In the genomic region with DNA sequence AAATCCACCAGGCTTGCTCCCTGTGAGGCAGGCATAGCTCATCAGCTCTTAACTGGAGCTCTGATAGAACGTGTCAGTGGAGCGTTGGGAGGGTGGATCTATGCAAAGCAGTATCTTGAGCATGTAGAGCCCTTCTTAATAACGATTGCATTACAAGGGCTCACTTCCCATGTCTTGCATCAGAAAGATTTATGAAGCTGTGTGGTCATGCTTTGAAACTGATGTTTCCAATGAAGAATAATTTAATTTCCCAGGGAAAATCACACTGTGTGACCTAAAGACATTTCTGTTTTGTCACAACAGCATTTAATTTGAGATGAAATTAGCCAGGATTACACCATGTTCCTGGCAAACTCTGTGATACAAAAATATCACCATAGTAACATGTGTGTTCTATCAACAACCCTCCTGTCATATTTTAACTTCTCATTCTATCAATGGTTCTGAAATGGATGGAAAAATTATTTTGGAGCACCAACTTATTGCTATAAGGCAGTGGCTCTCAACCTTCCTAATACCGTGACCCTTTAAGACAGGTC, we compare ENCODE assay signal across 35 mouse cellular contexts. TPM values are rescaled to one million over a fixed set of nuclear protein-coding genes. Genes with fewer than 3 reads are reported as not detected.
A peak's percentile ranks its signal among the peaks of the same experiment; 100 is the strongest.
DNase-seq lines count a peak whose midpoint lies in the region; ATAC-seq and TF ChIP-seq lines count a peak whose summit lies in the region.
"Had no signal": no experiment of that assay in that cellular context is flagged by ENCODE, and none has a peak within 500 bp of the region (broad histone marks: within the 10 kb centered on the region; RNA-seq: fewer than 3 reads in every experiment).

No protein-coding gene starts in this region.

- peak; percentile 83 for TF ChIP-seq EP300 in lung, postnatal 0 days (IDR thresholded peaks at IDR 0.05)

- no peak overlapping the region for H3K4me3 ChIP-seq in kidney, embryonic 14.5 days (ENCODE audit: low read length)
- no peak overlapping the region for H3K4me3 ChIP-seq in lung, postnatal 0 days (ENCODE audit: low read depth, low read length)
- no peak overlapping the region for H3K4me3 ChIP-seq in lung, adult 2 months (replicated peaks; ENCODE audit: extremely low read depth, low read depth, low read length)
- H3K4me3 ChIP-seq: hindbrain, embryonic 12.5 days; intestine, embryonic 15.5 days; limb, embryonic 10.5 days; limb, embryonic 15.5 days; midbrain, embryonic 10.5 days; midbrain, embryonic 15.5 days; neural tube, embryonic 15.5 days had no signal

- no peaks in the 10 kb centered on the region for H3K4me1 ChIP-seq in kidney, embryonic 14.5 days (ENCODE audit: control insufficient read depth, insufficient read depth, low read length)
- H3K4me1 ChIP-seq in lung, postnatal 0 days (ENCODE audit: insufficient read depth, low read depth, low read length), result no peaks in the 10 kb centered on the region
- no peaks in the 10 kb centered on the region for H3K4me1 ChIP-seq in lung, adult 2 months (ENCODE audit: control insufficient read depth, insufficient read depth, low read length)
- H3K4me1 ChIP-seq: hindbrain, embryonic 12.5 days; intestine, embryonic 15.5 days; limb, embryonic 10.5 days; limb, embryonic 15.5 days; midbrain, embryonic 10.5 days; midbrain, embryonic 15.5 days; neural tube, embryonic 15.5 days had no signal

- peak; percentile 11 for DNase-seq in adrenal gland, adult 2 months
- no peak for DNase-seq in adrenal gland, adult 8-10 months
- DNase-seq in kidney, postnatal 14 days, result peak; percentile 21
- DNase-seq in lung, postnatal 0 days (ENCODE audit: low spot score), result peak; percentile 83
- no peak for DNase-seq in lung, adult 2 months
- no peak for DNase-seq in embryo, embryonic 11 days
- no peak for DNase-seq in left cerebral cortex, adult 18-20 months (ENCODE audit: low spot score in 2 of 2)
- DNase-seq: cerebellum, adult 18-20 months; cerebellum, postnatal 10 days; gastrocnemius, postnatal 25 days; heart, adult 18-20 months; heart, postnatal 36 days; lung, embryonic 14.5 days; retina, postnatal 1 day; right cerebral cortex, postnatal 14 days; thymus, postnatal 4 days had no signal

- H3K4me2 ChIP-seq in kidney, embryonic 14.5 days (replicated peaks; ENCODE audit: low read depth, low read length), result no peak overlapping the region
- no peak overlapping the region for H3K4me2 ChIP-seq in lung, postnatal 0 days (replicated peaks; ENCODE audit: low read depth, low read length)
- H3K4me2 ChIP-seq: heart, embryonic 11.5 days; hindbrain, embryonic 12.5 days; intestine, embryonic 15.5 days; limb, embryonic 15.5 days; lung, embryonic 14.5 days; midbrain, embryonic 15.5 days; neural tube, embryonic 15.5 days had no signal

- H3K36me3 ChIP-seq in kidney, embryonic 14.5 days (ENCODE audit: control insufficient read depth, insufficient read depth, low read length), result no peaks in the 10 kb centered on the region
- no peaks in the 10 kb centered on the region for H3K36me3 ChIP-seq in lung, postnatal 0 days (ENCODE audit: insufficient read depth, low read length)
- H3K36me3 ChIP-seq: G1E; hindbrain, embryonic 12.5 days; intestine, embryonic 15.5 days; limb, embryonic 10.5 days; limb, embryonic 15.5 days; midbrain, embryonic 10.5 days; midbrain, embryonic 15.5 days; neural tube, embryonic 15.5 days had no signal

- no peak for TF ChIP-seq CTCF in lung, postnatal 0 days (IDR thresholded peaks at IDR 0.05)
- TF ChIP-seq CTCF in lung, adult 2 months (IDR thresholded peaks at IDR 0.05; ENCODE audit: insufficient read depth, low read length), result no peak

- H3K9me3 ChIP-seq in kidney, embryonic 14.5 days (ENCODE audit: control insufficient read depth, low read length), result no peaks in the 10 kb centered on the region
- no peaks in the 10 kb centered on the region for H3K9me3 ChIP-seq in lung, postnatal 0 days (ENCODE audit: low read length)
- H3K9me3 ChIP-seq: G1E; hindbrain, embryonic 12.5 days; intestine, embryonic 15.5 days; limb, embryonic 10.5 days; limb, embryonic 15.5 days; midbrain, embryonic 10.5 days; midbrain, embryonic 15.5 days; neural tube, embryonic 15.5 days had no signal

- TF ChIP-seq POLR2A in lung, adult 2 months (IDR thresholded peaks at IDR 0.05; ENCODE audit: borderline replicate concordance, extremely low read depth, low read depth, low read length), result no peak

- H3K27ac ChIP-seq in kidney, embryonic 14.5 days (ENCODE audit: low read depth, low read length), result no peak overlapping the region
- H3K27ac ChIP-seq in lung, postnatal 0 days (ENCODE audit: low read length), result no peak overlapping the region
- H3K27ac ChIP-seq: hindbrain, embryonic 12.5 days; hindbrain, postnatal 0 days; intestine, embryonic 15.5 days; kidney, postnatal 0 days; limb, embryonic 10.5 days; limb, embryonic 15.5 days; liver, embryonic 14.5 days; midbrain, embryonic 10.5 days; midbrain, embryonic 15.5 days; neural tube, embryonic 15.5 days had no signal

- no peaks in the 10 kb centered on the region for H3K27me3 ChIP-seq in kidney, embryonic 14.5 days (ENCODE audit: control insufficient read depth, insufficient read depth, low read length)
- no peaks in the 10 kb centered on the region for H3K27me3 ChIP-seq in lung, postnatal 0 days (replicated peaks; ENCODE audit: insufficient read depth, low read length)
- H3K27me3 ChIP-seq: hindbrain, embryonic 12.5 days; intestine, embryonic 15.5 days; limb, embryonic 15.5 days; midbrain, embryonic 15.5 days; neural tube, embryonic 15.5 days had no signal

- no peak overlapping the region for H3K9ac ChIP-seq in kidney, embryonic 14.5 days (ENCODE audit: low read depth, low read length)
- H3K9ac ChIP-seq in lung, postnatal 0 days (replicated peaks; ENCODE audit: low read depth), result no peak overlapping the region
- H3K9ac ChIP-seq: hindbrain, embryonic 12.5 days; intestine, embryonic 15.5 days; limb, embryonic 15.5 days; liver, embryonic 14.5 days; lung, embryonic 14.5 days; midbrain, embryonic 15.5 days; neural tube, embryonic 15.5 days had no signal

- ATAC-seq in kidney, embryonic 14.5 days (ENCODE audit: low FRiP score, low TSS enrichment), result no peak
- ATAC-seq in lung, postnatal 0 days, result peak; percentile 89
- ATAC-seq: forebrain, embryonic 14.5 days; hindbrain, postnatal 0 days; intestine, embryonic 15.5 days; midbrain, embryonic 15.5 days had no signal

- 67% methylated on average over 4 of the region's 4 CpGs for WGBS in kidney, embryonic 14.5 days
- WGBS in lung, postnatal 0 days, result 55% methylated on average over 4 of the region's 4 CpGs
- WGBS in lung, adult 2 months, result 56% methylated on average over 4 of the region's 4 CpGs

RNA-seq across cellular contexts. Expression of gene Gypa, which starts 49.0 kb away (rescaled TPM):
- not detected for total RNA-seq in adrenal gland, adult 2 months (2021)
- polyA plus RNA-seq in adrenal gland, adult 2 months (2012; rRNA removed), result not detected in 2 replicates
- total RNA-seq in adrenal gland, adult 8-10 months (2022), result under 1 TPM in 1 of 4 experiments, not detected in 3; 0.17 TPM
- 2.5 and 2.9 TPM in 2 replicates for polyA plus RNA-seq in kidney, embryonic 14.5 days (2014; fragmentation: Nextera tagmentation; extraction: Ambion mirVana)
- polyA plus RNA-seq in lung, postnatal 0 days (2015; fragmentation: Nextera tagmentation; extraction: Ambion mirVana), result 10.0 and 11.0 TPM in 2 replicates
- 0.13 and 0.46 TPM in 2 replicates for polyA plus RNA-seq in lung, adult 2 months (2012; rRNA removed)
- under 1 TPM in 1 of 2 experiments, not detected in 1; 0.19 TPM for total RNA-seq in left cerebral cortex, adult 18-20 months (2021)
- total RNA-seq: gastrocnemius, adult 18-20 months; layer of hippocampus, postnatal 10 days had no signal
- polyA plus RNA-seq: C2C12; small intestine, adult 2 months; testis, adult 2 months had no signal

Comparison
In these comparisons a context has a peak if more than half of its experiments do, and no peak if none do; other contexts are left out.
1. DNase-seq: peak in adrenal gland, adult 2 months (single experiment), kidney, postnatal 14 days (single experiment) and lung, postnatal 0 days (single experiment); none in adrenal gland, adult 8-10 months (single experiment), lung, adult 2 months (single experiment), embryo, embryonic 11 days (single experiment) and left cerebral cortex, adult 18-20 months (0 of 2).